Mouse (Mus musculus) adrenal gland, postnatal 36 days (tissue): ENCODE results near the gene Rnase9. TPM values are rescaled to one million over a fixed set of nuclear protein-coding genes. Genes with fewer than 3 reads are reported as not detected.
"Not testable (repeated sequence)": the region's sequence is repeated elsewhere in the genome, so short reads cannot be mapped to it uniquely, and the experiment has no call there.

Source experiments
- DNase-seq, 2 experiments: peaks; one replicate each; pipeline ENCODE4 v3.0.0; 2021; ENCODE audit warnings: mixed read lengths in 1 of 2
- total RNA-seq, 2 experiments: library from RNA; stranded (reverse); gene quantifications; 2 replicates each; pipeline ENCODE4 v1.2.3; 2021

Gene Rnase9
- total RNA-seq, 2 experiments from 2014 or later = not detected

- DNase-seq = no peak
These were observed 8.4 kb upstream of the Rnase9 start, which contains the start of gene Rnase11 for GRCm38 (mm10) chr14:51050063-51050462. Gene Rnase11 (minus strand): TSS chr14:51050163.

DNA sequence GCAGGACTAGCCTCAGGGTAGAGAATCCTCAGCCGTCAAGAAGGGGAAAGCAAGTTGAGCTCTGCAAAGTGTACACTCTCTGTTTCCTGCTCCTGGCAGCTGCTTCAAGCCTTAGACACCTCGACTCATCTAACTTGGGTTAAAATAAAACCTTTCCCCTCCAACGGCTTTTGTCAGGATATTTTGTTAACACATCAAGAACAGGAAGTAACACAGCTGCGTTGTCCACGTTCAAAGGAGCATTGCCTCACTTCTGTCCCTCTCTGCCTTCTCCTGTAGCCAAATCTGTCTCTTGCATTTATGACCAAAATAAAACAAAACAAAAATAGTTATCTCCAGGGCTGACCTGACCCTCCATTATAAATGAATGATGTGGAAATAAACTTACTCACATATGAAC, 6.2 kb upstream of the Rnase9 start:
- DNase-seq = no peak

- DNase-seq = no peak
These were observed 5.5 kb downstream of the Rnase9 start for GRCm38 (mm10) chr14:51036214-51036613.

GRCm38 (mm10) chr14:51035206-51035605, 6.5 kb downstream of the Rnase9 start:
- no peak for DNase-seq

DNA sequence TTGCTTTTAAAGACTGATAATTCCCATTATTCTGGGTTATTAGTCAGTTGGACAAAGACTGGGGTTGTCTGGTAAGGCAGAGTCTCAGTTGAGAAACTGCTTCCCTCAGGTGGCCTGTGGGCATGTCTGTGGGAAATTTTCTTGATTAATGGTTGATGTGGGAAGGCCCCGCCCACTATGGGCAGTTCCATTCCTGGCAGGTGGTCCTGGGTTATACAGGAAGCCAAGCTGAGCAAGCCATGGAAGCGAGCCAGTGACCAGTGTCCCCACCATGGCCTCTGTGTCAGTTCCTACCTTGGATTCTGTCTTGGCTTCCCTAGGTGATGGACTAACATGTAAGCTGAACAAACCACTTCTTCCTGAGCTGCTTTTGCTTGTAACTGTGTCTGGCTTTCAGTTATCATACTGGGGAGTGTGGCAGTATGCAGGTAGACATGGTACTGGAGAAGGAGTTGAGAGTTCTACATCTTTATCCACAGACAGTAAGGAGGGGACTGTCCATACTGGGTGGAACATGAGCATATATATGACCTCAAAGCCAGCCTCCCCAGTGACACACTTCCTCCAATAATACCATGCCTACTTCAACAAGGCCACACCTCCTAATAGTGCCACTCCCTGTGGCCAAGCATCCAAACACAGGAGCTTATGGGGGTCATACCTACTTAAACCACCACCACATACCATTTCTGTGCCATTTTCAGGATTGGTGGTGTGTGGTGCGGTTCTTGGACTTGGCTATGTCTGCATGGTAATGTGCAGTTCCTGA, 14.1 kb downstream of the Rnase9 start:
- DNase-seq = no peak

DNA sequence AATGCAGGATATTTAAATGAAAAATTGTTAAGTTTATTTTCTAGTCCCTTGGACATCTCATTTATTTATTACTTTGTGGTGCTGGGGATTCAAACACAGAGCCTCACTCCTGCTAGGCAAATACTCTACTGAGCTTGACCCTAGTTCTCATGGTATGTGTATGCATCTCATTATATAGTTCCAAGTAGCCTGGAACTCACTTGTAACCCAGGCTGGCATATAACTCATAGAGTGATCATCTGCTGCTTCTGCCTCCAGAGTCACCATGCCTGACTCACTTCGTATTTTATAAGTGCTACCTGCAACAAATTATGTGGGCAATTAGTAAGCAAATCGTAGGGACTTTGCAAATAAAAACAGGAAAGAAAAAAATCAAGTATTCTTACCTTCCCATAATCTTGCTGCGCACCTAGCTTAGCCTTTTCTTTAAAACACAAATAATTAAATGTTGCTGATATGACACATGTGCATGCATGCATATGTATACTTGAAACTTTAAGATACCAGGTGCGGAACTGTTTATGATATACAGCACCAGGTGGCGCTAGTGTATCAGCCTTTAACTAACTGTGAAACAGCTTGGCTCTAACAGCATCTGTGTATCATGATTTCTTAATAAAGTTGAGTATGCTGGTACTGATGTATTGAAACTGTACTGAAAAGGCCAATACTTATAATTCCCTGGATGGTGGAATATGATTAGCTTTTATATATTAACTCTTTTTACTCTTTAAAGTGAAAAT, 15.1 kb downstream of the Rnase9 start:
- DNase-seq = peak; percentile 61 to 63

DNA sequence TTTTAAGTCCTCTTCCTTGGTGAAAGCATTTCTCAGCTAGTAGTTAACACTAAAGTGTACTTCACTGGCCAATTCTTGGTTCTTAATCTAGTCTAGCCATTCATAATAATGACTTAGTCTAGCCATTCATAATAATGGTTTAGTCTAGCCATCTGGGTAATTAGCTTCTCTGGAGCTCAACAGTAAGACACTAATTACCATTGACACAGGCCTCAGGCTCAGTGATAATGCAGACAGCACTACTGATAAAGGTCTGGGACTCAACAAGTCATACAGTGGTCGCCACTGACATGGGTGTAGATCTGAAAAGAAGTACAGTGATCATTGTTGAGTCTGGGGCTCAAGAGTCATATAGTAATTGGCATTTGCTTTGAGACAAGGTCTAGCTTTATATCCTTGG, 16.8 kb downstream of the Rnase9 start:
- DNase-seq = no peak

DNA sequence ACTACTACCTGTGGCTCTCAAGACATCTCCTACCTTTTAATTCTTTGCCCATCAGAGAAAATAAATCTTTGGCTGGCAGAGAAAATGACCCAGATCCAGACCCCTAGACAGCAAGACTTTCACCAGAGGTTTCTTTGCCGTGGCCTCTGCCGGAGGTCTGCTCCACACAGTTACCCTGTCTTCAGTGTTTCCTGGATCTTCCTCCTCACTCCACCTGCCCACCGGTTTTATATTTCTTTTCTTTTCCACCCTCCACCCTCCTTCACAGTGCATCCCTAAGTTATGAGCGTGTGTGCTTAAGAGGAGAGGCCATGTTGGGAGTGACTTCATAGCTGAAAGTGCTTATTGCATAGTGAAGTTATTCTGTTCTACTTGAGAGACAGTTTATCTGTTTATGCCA, 18.2 kb downstream of the Rnase9 start:
- no peak for DNase-seq

DNA sequence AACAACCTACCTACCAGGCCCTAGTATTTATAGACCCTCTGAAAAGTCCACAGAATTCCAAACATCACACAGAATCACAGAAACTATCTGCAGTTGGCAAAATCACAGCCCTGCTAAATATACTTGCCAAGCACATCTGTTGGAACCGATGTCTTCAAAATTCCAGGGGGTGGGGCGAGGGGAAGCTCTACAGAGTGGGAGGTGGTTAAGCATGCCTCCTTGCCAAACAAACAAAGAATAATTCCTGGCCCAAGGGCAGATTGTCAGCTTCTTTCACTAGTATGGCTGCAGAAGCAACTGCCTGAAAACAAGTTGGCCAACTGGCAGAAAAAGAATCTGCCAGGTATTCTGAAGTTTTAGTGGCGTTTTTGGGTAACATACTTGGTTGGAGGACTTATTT, 24.4 kb downstream of the Rnase9 start:
- peak in 1 of 2 experiments; percentile 28 for DNase-seq

GRCm38 (mm10) chr14:51015780-51016179, 25.9 kb downstream of the Rnase9 start:
- no peak for DNase-seq

DNA sequence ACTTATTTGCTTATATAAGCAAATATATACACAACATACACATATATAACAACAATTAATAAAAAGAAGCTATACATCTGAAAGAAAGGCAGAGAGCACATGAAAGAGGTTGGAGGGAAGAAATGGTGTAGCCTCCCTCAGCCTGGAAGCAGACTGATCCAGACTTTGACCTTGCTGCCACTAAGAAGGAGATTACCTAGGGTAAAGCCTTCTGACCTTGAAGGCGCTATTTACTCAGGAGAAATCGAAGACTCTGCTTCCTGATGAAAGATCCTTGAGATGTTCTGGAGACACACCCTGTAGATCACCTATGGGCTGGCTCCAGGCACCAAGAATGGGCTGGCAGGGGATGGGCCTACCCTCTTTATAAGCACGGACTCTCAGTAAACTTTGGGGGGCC, 26.9 kb downstream of the Rnase9 start:
- DNase-seq = not testable (repeated sequence)

DNA sequence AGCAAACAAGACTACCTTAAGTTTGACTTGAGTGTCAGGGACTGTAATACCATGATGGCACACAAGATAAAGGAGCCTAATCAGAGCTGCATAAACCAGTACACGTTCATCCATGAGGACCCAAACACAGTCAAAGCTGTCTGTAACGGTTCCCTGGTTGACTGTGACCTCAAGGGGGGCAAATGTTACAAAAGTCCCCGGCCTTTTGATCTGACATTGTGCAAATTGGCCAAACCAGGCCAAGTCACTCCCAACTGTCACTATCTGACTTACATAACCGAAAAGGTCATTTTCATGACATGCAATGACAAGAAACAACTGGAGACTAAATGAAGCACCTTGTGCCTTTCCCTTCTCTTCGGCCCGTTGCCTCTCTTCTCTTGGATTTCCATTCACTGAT, 32.1 kb downstream of the Rnase9 start:
- peak in 1 of 2 experiments; percentile 32 for DNase-seq

DNA sequence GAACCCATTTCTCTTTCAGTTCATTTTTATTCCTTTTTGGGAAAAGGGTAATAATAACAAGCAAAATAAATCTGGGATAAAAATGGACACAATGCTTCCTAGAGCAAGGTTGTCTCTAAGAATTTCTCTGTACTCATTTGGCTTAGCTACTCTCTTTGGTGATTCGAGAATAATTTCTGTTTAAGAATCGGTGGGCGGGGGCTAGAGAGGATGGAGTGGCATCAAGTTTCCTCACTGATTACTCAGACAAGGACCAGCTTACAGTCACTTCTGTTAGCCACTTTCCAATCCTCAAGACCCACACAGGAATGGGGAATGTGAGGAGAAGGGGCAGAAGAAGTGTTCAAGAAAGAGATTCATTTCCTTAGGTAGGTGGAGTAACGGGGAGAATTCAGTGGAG, 32.9 kb downstream of the Rnase9 start:
- DNase-seq = no peak

DNA sequence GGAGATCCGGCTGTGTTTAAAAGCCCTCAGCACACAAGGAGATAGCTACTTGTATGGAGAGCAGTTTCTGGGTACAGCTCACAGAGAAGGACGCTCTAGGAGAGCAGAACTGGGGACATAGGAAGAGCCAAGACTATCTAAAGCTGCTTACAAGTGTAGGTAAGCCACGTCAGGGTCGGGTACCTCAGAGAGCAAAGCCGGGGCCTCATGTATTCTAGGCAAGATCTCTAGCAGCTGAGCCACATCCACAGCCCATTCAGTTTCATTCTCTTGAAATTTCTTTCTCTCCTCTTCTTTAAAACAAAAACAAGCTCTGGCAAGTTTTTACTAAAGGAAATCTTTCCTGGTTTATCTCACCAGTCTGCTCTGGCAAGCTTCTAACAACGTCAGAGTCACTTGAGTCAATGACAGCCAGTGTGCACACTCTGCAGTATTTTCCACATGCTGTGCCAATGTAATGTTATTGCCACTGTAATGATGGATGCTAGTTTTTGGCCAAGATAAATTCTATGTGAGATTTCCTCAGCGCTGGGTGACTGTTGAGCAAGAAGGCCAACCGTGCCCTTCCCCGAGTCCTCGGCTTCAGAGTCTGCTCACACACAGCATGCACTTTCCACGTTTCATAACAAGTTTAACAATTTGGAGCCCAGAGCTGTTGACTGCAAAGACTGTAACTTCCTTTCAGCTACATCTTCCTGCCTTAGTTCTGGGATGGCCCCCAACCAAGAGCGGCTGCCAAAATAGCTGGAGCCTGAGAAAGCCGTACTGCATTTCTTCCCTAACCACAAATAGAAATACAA, 33.6 kb downstream of the Rnase9 start:
- DNase-seq = peak; percentile 60 to 70

- DNase-seq = no peak
These were observed 34.4 kb downstream of the Rnase9 start, which contains the start of gene Rnase10 for GRCm38 (mm10) chr14:51007152-51007801. Gene Rnase10 (plus strand): TSS chr14:51007751.

DNA sequence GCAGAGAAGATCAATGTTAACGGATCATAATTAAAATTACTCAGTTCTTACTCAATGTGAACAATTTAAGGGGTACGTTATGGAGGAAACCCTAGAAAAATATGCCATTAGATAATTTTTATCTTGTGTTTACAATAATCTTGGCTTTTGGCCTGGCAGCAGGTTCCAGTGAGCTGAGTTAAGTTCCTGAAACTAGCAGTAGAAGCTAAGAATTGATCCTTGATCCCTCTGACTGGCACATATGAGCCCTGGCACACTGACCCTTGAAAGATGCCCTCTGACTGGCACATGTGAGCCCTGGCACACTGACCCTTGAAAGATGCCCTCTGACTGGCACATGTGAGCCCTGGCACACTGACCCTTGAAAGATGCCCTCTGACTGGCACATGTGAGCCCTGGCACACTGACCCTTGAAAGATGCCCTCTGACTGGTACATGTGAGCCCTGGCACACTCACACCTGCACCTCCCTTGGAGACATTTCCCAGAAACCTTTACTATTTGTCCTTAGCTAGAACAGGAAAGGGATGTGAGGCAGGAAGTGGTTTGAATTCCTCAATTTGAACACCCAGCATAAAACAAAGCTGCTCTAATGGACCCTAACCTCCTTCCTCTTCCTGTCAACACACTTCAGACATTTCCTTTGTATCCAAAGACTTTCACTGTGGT, 43.5 kb downstream of the Rnase9 start:
- no peak for DNase-seq

GRCm38 (mm10) chr14:50997088-50997487, 44.6 kb downstream of the Rnase9 start:
- no peak for DNase-seq

DNA sequence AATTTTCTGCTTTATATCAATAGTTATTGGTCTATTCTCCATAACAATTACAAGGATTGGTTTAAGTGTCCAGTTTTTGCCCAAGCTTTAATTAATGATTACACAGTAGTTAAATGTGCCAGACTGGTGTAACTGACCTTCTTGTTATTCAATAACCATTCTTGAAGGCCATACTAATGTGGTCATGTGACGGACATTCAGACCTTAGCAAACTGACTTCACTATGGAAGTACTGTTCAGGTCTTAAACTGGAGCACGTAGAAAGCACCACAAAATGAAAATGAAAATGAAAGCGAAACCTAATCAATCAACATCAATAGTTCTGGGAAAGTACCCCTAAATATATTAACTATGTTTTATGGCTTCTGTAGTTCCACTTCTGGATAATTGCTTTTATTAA, 50.6 kb downstream of the Rnase9 start:
- no peak for DNase-seq
